Mouse (Mus musculus): Measurements from ENCODE around the gene Sec14l1. TPM values are rescaled to one million over a fixed set of nuclear protein-coding genes. Genes with fewer than 3 reads are reported as not detected.

Sec14l1 gene
- polyA plus RNA-seq, 1 experiment from 2014 or later = 60.3 TPM

DNA sequence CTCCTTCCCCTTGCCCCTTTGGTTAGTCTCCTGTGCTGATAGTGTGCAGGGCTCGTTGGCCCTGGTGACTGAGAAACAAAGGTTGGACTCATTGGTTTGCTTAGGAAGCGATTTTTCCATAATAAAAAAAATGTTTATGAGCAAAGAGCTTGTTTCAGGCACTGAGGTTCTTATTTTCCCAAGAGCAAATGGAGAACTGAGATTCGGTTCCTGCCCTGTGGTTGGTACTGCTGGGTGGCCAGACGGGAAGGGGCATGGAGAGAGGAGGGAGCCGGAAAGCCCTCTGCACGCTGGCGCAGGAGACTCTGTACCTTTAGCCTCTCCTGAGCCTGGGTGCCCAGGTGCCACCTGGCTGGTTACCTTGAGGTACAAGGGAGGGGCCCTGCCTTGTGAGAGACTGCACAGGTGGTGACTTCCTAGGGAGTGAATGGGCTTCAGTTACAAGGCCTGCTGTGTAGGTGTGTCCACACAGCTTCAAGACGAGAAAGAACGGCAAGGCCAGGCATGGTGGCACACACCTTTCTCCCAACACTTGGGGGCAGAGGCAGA is 23.3 kb downstream of the Sec14l1 start:
- Histone ChIP-seq H3K27me3 (no peaks in the 10 kb centered on the region), H3K27ac (no peak overlapping the region), H3K4me3 (no peak overlapping the region), H3K9ac (no peak overlapping the region), H3K4me2 (no peak overlapping the region), H3K4me1 (peaks cover 27% of the 10 kb centered on the region), H3K9me3 (replicated peaks) (no peaks in the 10 kb centered on the region), H3K36me3 (ENCODE audit: poor library complexity, severe bottlenecking) (peaks cover 24% of the 10 kb centered on the region)
- no peak for ATAC-seq
- WGBS = 88% methylated on average over 9 of the region's 9 CpGs

DNA sequence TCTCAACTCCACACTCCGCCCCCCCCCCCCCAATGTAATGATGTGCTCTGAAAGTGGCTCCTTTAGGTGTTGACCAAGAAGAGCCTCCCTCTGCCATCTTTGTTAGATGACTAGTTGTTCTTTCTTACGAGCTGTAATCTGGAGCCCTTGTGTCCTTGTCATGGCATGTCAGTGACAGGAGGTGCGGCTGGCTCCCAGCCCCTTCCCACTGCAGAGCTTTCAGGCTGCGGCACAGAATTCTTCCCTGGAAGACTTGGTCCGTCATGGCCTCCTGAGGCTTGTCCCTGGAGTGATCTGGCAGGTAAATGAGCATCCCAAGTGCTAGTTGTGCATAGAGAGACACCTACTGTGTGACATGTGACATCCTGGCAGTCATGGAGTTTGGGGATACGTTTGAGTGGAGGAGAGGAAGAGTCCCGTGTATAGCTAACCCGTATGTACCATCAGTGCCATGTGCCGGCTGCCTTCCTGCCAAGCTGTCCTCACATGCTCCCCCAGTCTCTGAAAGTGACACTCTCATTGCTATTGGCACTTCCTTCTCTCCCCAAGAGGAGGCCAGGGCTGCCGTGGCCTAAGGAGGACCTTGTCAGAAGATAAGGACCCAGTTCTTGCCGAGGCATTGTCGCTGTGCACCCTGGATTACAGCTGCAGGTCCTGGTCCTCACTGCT is 24.0 kb downstream of the Sec14l1 start:
- no peak overlapping the region for H3K4me3 ChIP-seq
- H3K36me3 ChIP-seq (ENCODE audit: poor library complexity, severe bottlenecking) = peaks cover 31% of the 10 kb centered on the region
- ATAC-seq = no peak
- no peaks in the 10 kb centered on the region for H3K27me3 ChIP-seq
- no peak overlapping the region for H3K9ac ChIP-seq
- WGBS = 86% methylated on average over 12 of the region's 12 CpGs
- no peak overlapping the region; the same call in 1 of the 2 replicates for H3K27ac ChIP-seq
- peaks cover 27% of the 10 kb centered on the region for H3K4me1 ChIP-seq
- no peaks in the 10 kb centered on the region for H3K9me3 ChIP-seq (replicated peaks)
- no peak overlapping the region for H3K4me2 ChIP-seq

DNA sequence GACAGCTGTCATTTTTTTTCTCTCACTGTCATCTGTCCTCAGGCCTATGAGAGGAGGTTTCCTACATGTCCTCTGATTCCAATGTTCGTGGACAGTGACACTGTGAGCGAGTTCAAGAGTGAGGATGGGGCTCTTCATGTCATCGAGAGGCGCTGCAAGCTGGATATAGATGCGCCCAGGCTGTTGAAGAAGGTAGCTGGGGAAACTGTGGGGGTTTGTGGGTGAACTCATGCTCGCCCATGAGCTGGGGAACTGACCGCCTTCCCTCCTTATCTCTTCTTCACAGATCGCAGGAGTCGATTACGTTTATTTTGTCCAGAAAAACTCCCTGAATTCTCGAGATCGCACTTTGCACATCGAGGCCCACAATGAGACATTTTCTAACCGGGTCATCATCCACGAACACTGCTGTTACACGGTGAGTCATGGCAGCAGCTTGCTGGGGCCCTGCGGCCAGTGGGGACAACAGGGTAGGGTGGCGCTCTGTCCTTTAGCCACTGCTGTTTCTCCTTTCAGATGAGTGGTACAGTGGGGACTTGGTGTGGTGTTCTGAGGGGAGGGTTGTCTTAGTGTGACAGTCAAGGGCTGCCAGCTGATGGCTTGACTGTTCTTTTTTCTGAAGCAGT is 26.5 kb downstream of the Sec14l1 start:
- 96% methylated on average over 18 of the region's 18 CpGs for WGBS
- no peak overlapping the region for H3K4me3 ChIP-seq
- ATAC-seq = no peak
- H3K27ac ChIP-seq = no peak overlapping the region
- H3K9me3 ChIP-seq (replicated peaks) = no peaks in the 10 kb centered on the region
- H3K4me2 ChIP-seq = no peak overlapping the region
- H3K27me3 ChIP-seq = no peaks in the 10 kb centered on the region
- H3K4me1 ChIP-seq = 0 out of 2 replicates have a peak, but pooled peaks cover 6% of the 10 kb centered on the region
- H3K9ac ChIP-seq = no peak overlapping the region
- peaks cover 56% of the 10 kb centered on the region for H3K36me3 ChIP-seq (ENCODE audit: poor library complexity, severe bottlenecking)

DNA sequence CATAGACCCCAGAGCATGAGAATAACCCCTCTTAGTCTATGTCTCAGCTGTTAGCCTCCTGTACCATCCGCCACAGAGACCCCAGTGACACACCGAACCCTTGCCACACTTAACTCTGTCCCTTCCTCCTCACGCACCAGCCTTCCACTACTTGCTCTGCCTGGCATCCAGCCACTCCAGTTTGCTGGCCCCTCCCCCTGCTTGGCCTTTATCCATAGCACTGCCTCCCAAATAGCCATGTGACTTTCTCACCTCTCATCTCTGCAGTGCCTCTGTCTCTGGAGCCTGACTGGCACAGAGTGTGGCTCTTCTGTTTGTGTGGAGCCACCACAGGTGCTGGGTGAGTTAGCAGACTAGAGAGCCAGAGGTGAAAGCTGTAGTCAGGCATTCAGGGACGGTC is 27.5 kb downstream of the Sec14l1 start:
- H3K4me3 ChIP-seq = no peak overlapping the region
- no peaks in the 10 kb centered on the region for H3K9me3 ChIP-seq (replicated peaks)
- no peak overlapping the region for H3K27ac ChIP-seq
- 76% methylated on average over 4 of the region's 4 CpGs for WGBS
- 0 out of 2 replicates have a peak, but pooled peaks cover 6% of the 10 kb centered on the region for H3K4me1 ChIP-seq
- no peak overlapping the region for H3K4me2 ChIP-seq
- no peaks in the 10 kb centered on the region for H3K27me3 ChIP-seq
- H3K9ac ChIP-seq = no peak overlapping the region
- H3K36me3 ChIP-seq (ENCODE audit: poor library complexity, severe bottlenecking) = peaks cover 66% of the 10 kb centered on the region
- no peak for ATAC-seq

DNA sequence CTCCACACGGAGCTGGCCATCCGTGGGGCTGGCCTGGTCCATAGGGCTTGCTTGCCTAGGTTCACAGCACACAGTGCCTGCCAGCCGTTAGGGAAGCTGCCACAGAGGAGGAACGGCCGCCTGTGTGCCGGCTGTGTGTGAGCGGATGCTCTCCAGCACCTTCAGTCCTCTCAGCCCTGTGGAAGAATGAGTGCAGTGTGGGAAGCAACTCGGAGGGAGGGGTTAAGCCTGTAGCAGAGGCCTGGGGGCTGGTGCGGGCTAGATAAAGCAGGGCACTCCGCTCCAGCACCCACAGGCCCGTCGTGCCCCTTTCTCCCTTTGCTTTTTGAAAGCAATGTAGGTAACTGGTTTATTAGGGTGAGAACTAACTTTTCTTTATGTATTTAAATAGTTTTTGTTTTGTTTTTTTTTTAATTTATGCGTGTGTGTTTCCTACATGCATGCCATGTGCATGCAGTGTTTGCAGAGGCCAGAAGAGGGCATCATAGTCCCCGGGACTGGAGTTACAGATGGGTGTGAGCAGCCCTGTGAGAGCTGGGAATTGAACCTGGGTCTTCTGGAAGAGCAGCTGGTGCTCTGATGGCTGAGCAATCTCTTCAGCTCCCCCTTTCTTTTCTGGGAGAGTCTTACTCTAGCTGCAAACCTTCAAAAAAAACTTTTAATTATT is 30.6 kb downstream of the Sec14l1 start:
- H3K27ac ChIP-seq = no peak overlapping the region
- no peak overlapping the region for H3K9ac ChIP-seq
- 91% methylated on average over 14 of the region's 14 CpGs for WGBS
- H3K4me2 ChIP-seq = no peak overlapping the region
- peaks cover 90% of the 10 kb centered on the region for H3K36me3 ChIP-seq (ENCODE audit: poor library complexity, severe bottlenecking)
- H3K4me1 ChIP-seq = 0 out of 2 replicates have a peak, but pooled peaks cover 6% of the 10 kb centered on the region
- H3K9me3 ChIP-seq (replicated peaks) = no peaks in the 10 kb centered on the region
- no peak overlapping the region for H3K4me3 ChIP-seq
- ATAC-seq = no peak
- H3K27me3 ChIP-seq = no peaks in the 10 kb centered on the region

DNA sequence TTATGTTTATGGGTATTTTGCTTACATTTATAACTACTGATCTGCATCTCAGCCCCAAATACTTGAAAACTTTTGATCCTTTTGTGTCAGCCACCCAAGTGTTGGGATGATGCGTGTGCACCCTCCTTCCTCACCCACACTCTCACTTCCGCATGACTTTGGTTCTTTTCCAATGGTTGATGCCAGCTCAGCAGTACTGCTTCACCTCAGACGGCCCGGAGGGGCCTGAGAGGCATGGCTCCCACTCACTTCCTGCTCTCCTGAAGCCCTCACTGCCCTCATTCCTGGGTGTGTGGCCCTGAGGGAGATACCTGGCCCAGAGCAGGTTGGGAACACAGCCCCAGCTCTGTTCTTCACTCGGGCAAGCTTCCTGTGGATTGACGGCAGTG is 31.1 kb downstream of the Sec14l1 start:
- Histone ChIP-seq H3K4me2 (no peak overlapping the region), H3K27me3 (no peaks in the 10 kb centered on the region), H3K4me3 (no peak overlapping the region), H3K27ac (no peak overlapping the region), H3K9me3 (replicated peaks) (no peaks in the 10 kb centered on the region), H3K36me3 (ENCODE audit: poor library complexity, severe bottlenecking) (peaks cover 95% of the 10 kb centered on the region), H3K4me1 (0 out of 2 replicates have a peak, but pooled peaks cover 6% of the 10 kb centered on the region), H3K9ac (no peak overlapping the region)
- no peak for ATAC-seq
- 92% methylated on average over 6 of the region's 6 CpGs for WGBS

DNA sequence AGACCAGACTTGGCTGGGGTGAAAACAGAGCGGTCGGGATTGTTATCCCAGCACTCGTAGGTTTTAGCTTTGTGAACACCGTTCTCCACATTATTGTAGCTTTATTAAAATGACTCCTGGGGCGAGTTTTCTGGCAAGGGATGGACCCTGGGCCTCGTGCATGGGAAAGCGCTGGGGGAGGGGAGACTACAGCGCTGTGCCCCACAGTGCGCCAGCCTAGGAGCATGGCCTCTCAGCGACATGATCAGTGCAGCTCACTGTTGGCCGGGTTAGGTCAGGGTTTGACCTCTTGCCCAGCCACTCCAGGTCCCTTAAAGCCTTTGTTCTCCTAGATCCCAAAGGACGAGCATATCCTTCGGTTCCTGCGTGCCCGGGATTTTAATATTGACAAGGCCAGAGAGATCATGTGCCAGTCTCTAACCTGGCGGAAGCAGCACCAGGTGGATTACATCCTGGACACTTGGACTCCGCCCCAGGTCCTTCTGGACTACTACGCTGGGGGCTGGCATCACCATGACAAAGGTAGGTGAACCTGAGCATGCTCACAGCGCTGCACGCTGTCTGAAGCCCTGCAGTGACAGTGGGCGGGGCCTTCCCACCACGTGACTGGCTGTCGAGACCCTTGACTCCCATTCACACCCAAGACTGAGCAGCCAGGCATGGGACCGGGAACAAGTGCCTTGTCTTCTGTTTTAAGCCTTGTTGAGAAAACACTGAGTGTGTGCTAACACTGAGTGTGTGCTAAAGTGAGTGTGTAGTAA is 32.0 kb downstream of the Sec14l1 start:
- H3K4me3 ChIP-seq = no peak overlapping the region
- H3K4me1 ChIP-seq = 0 out of 2 replicates have a peak, but pooled peaks cover 6% of the 10 kb centered on the region
- no peak overlapping the region for H3K4me2 ChIP-seq
- no peak overlapping the region for H3K27ac ChIP-seq
- no peak overlapping the region for H3K9ac ChIP-seq
- no peak for ATAC-seq
- H3K9me3 ChIP-seq (replicated peaks) = no peaks in the 10 kb centered on the region
- H3K27me3 ChIP-seq = no peaks in the 10 kb centered on the region
- H3K36me3 ChIP-seq (ENCODE audit: poor library complexity, severe bottlenecking) = peaks cover 94% of the 10 kb centered on the region
- WGBS = 52% methylated on average over 24 of the region's 24 CpGs

DNA sequence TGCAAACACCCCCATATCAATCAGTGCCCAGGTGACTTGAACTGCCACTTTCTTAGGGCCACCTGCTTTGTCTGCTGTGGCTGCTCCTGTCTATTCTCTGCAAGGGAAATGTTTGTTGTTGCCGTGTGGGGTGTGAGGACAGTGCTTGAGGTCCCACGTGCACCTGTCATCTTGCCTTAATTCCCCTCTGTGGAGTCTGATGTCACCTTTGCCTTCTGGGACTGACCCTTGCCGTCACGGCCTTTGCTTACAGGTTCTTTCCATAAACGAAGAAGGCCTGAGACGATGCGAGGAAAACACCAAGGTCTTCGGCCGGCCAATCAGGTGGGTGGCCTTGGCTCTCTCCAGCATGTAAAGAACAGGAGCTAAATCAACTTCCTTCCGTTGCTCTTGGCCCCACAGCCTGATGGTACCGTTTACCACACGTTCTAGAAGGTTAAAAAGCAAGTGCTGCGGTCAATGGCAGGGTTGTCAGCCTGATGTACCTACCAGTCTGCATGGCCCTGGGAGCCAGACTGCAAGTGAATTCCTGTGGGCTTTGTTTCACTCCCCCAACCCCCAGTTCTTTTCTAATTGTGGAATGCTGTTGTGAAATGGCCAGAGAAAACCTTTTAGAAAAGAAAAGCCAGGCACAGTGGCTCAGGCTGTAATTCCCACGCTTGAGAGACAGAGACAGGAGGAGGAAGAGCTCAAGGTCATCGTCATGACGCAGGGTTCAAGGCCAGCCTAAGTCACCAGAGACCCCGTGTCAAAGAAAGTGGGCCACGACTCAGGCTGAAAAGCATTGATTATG is 34.1 kb downstream of the Sec14l1 start:
- Histone ChIP-seq H3K4me3 (no peak overlapping the region), H3K9me3 (replicated peaks) (no peaks in the 10 kb centered on the region), H3K9ac (no peak overlapping the region), H3K27me3 (no peaks in the 10 kb centered on the region), H3K36me3 (ENCODE audit: poor library complexity, severe bottlenecking) (peaks cover 93% of the 10 kb centered on the region), H3K4me2 (no peak overlapping the region), H3K27ac (no peak overlapping the region), H3K4me1 (0 out of 2 replicates have a peak, but pooled peaks cover 2% of the 10 kb centered on the region)
- no peak for ATAC-seq
- WGBS = 73% methylated on average over 18 of the region's 18 CpGs

DNA sequence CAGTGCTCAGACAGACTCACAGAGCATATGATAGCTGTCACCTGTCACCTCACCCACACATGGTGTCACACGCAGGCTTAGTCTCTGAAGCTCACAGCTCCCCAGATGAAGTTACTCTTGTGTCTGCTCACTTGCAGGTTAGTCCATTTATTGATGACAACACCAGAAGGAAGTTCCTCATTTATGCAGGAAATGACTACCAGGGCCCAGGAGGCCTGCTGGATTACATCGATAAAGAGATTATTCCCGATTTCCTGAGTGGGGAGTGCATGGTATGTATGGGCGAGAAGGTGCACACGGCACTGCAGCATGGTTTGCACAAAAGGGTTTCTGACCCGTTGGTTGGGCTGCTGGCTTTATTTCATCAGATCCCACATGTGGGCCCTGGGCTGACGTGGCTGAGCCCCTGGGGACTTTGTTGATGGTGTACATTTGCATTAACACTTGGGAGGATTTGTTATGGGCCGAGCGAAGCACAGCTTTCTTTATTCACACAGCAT is 35.5 kb downstream of the Sec14l1 start:
- no peak overlapping the region for H3K27ac ChIP-seq
- H3K27me3 ChIP-seq = no peaks in the 10 kb centered on the region
- ATAC-seq = no peak
- no peak overlapping the region for H3K9ac ChIP-seq
- H3K4me2 ChIP-seq = no peak overlapping the region
- WGBS = 87% methylated on average over 9 of the region's 9 CpGs
- no peak overlapping the region for H3K4me3 ChIP-seq
- peaks cover 93% of the 10 kb centered on the region for H3K36me3 ChIP-seq (ENCODE audit: poor library complexity, severe bottlenecking)
- H3K9me3 ChIP-seq (replicated peaks) = no peaks in the 10 kb centered on the region
- H3K4me1 ChIP-seq = 0 out of 2 replicates have a peak, but pooled peaks cover 2% of the 10 kb centered on the region

DNA sequence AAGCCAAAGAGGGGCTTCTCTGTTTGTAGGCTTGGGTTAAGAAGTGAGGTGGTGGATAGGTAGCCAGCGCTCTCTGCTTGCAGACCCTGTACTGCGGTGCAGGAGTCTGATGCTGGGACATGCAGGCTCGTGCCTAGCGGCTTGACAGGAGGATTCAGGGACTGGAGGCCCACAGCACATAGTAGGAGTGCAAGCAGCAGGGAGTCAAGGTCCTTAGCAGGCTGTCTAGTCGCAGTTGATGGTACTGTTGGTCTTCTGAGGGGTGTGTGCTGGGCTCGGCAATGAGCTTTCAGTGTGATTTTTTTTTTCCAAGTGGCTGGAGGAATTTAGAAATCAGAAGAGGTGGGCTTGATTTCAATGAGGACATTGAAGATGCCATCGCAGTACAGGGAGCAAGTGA is 36.5 kb downstream of the Sec14l1 start:
- no peak overlapping the region for H3K4me2 ChIP-seq
- ATAC-seq = no peak
- H3K9ac ChIP-seq = no peak overlapping the region
- no peak overlapping the region for H3K27ac ChIP-seq
- peaks cover 93% of the 10 kb centered on the region for H3K36me3 ChIP-seq (ENCODE audit: poor library complexity, severe bottlenecking)
- H3K9me3 ChIP-seq (replicated peaks) = no peaks in the 10 kb centered on the region
- no peaks in the 10 kb centered on the region for H3K27me3 ChIP-seq
- peaks cover 9% of the 10 kb centered on the region for H3K4me1 ChIP-seq
- H3K4me3 ChIP-seq = no peak overlapping the region
- WGBS = 93% methylated on average over 7 of the region's 7 CpGs

DNA sequence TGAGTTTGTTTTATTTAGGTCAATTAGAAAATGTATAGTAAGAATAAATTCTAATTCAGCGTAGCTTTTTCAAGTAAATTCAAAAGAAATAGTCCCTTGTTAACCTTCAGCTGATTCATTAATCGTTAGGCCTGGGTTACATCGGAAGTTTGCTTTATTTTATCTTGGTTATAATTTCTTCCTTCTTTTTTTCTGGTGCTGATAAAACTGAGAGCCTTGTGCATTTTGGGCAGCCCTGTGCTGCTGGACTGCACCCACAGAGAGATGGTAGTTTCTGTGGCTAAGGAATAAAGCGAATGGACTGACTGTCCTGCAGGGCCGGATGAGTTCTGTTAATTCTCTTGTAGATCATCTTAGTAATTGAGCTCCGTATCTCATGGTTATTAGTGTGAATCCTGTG is 37.6 kb downstream of the Sec14l1 start:
- Histone ChIP-seq H3K4me3 (no peak overlapping the region), H3K27ac (no peak overlapping the region), H3K36me3 (ENCODE audit: poor library complexity, severe bottlenecking) (peaks cover 92% of the 10 kb centered on the region), H3K27me3 (no peaks in the 10 kb centered on the region), H3K4me2 (no peak overlapping the region), H3K4me1 (peaks cover 6% of the 10 kb centered on the region), H3K9me3 (replicated peaks) (no peaks in the 10 kb centered on the region), H3K9ac (no peak overlapping the region)
- WGBS = 85% methylated on average over 6 of the region's 6 CpGs
- ATAC-seq = no peak

Data from forebrain, embryonic 13.5 days (tissue).